Mouse (Mus musculus) monocyte, adult 2 months (primary cell): Measurements from ENCODE around the gene Acat1.

Source experiments
- DNase-seq, 2 experiments: peaks; one replicate each; pipeline ENCODE4 v3.0.0; 2022; ENCODE audit warnings: low spot score in 2 of 2, low read depth in 1 of 2

Gene Acat1

DNA sequence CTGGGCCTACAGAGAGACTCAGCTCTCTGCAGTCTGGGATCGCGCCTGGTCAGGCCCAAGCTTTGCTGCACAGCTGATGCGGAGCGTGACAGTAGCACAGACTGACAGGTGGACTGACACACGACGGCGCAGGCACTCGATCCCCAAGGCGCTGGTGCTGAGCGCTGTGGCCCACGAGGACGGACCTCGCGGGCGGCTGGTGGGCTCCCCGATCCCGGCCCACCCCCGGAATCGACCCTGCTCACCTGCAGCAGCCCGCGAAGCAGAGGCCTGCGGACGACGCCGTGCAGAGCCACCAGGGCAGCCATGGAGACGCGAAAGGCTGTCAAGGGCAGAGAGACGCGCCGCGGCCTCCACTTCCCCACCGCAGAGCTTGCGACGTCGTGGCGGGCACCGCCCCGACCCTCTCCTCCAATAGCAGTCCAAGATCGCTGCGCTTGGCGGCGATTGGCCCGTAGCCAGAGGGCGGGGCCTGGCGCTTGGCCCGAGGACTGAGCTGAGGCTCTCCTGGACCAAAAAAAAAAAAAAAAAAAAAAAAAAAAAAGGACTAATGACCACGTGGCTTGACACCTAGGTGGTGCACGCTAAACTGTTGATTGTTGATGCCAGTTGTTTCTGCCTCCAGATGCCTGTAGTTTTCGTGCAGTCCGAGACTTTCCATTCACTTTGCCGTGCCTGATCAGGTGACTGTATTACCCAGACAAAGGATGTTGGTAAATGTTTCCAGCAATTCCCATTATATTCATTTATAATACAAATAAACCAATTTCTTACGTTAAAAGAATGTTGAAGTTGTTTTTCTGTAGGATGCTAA is at the start of gene Acat1:
Gene Acat1 (minus strand): TSS at position 415 of the 814 bp plus-strand sequence.
- DNase-seq, result peak; percentile 63 to 82

DNA sequence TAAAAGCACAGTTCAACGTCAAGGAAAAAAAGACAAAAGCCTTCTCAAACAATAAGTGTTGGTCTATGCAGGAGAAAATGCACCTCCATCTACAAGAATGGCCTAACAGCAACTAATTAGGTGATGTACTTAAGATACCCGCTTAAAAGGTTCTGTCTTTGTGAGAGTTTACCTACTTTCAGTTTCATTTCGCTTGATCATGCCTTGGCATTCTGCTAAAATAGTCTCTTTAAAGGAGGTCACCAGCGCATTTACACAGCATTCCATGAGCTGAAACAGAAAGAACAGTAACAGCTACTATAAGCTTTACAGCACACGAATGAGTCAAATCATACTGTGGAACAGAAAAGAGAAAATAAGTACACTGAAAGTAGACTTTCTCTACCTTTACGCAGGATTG is 24.6 kb upstream of the Acat1 start:
- no peak for DNase-seq

DNA sequence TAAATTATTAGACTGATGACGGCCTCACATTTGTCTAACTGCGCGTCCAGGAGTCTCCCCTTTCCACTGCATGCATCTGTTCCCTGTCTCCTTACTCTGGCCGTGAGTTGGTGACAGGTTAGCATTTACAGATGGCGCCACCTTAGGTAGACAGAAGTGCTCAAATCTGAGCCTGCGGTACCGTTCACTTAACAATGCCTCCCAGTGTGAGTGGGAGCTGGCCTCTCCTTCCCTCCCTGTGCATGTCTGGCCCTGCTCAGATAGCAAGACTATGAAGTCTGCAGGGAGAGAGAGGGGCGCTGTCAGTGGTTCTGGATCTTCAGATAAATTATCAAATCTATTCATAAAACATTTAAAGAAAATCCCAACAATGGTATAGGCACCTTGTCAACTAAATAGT is 5.1 kb upstream of the Acat1 start:
- DNase-seq, result no peak

DNA sequence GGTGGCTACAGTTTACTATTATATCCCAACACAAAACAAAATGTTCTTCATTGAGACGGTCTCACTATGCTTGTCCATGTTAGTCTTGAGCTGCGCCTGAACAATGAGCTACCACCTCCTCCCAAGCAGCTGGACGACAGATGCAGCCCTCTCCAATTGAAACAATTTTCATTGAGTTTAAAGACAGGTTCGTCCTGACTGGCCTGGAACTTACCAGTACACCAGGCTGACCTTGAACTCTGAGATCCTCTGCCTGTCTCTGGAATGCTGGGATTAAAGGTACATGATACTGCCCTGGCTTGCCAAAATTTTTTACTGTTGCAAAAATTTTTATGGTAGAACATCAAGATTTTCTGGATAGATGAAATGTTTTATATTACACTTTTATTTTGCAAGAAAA is 4.1 kb upstream of the Acat1 start:
- no peak for DNase-seq

DNA sequence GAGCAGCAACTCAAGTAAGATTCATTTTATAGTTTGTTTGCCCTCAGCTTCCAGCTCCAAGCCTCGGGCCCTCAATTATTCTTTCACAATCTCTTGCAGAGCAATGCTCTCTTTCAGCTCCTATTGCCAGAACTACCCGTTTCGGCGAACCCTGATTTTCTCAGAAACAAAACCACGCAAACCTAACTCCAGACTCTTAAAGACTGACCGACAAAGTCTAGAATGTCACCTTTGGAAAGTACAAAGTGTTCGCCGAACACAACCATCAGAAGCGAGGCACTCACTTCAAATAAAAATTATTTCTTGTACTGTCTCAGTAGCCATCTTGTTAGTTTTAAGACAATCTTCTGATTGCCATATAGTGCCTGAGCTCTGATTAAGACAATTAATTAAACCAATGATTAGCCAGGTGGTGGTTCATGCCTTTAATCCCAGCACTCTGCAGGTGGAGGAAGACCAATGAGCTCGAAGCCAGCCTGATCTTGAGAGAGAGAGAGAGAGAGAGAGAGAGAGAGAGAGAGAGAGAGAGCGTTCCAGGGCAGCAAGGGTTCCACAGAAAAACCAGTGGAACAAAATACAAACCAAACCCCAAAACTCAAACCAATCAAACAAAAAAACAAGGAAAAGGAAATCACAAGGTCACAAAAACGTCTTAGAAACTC is 745 bp downstream of the Acat1 start:
- DNase-seq, result no peak

DNA sequence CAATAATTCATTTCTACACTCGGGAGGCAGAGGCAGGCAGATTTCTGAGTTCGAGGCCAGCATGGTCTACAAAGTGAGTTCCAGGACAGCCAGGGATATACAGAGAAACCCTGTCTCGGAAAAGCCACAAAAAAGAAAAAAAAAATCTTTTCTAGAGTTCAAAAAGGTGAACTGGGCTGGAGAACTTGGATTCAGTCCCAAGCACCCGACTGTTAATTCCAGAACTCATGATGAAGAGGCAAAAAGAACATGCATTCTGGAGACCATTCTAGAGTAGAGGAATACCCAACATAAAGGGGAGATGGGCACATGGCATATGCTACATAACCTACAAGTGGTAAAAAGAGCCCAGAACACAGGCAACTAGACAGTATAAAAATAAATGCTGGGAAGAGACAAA is 2.4 kb downstream of the Acat1 start:
- no peak for DNase-seq

DNA sequence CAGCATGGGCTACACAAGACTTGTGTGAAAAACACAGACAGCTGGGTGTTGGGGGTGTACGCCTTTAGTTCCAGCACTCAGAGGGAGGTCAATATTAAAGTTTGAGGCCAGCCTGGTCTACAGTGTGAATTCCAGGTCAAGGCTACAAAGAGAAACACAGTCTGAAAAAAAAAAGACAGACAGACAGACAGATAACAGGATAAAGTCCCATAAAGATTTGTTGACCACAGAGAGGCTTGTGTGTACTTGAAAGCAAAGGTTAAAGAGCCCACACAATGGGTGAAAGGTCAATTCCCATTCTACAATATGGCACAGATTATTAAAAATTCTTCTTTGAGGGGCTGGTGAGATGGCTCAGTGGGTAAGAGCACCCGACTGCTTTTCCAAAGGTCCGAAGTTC is 3.0 kb downstream of the Acat1 start:
- DNase-seq, result no peak

DNA sequence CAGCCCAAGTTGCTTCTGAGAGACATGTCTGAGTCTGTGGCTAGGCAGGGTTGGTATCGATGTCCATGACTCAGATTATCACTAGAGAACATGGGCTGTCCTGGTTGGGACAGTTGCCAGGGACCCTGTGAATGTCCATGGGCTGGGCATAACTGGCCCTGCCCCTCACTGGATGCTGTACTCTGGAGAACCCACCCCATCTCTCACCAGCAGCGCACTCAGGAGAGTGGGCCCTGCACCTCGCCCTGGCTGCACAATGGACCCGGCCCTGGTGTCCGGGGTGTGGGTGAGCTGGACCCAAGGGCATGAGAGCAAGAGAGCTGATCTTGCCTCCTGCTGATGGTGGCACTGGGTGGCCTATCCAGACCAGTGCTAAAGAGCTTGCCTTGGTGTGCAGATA is 5.2 kb downstream of the Acat1 start:
- DNase-seq, result no peak

DNA sequence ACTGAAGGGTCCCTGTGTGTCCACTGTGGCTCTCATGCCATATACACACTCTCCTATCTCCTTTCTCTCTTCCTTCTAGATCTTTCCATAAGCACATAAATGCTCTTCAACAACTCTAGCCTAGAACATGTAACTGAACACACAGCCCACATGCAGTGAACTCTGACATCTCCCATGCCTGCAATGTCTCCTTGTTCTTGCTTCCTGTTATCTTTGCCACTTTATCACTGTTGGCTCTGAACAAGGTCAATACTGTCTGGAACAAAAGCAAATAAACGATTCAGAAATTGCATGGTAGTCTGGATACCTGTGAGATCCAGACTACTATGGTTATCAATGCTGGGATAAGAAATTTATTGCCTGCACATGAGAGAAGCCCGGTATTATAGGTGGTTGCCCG is 6.3 kb downstream of the Acat1 start:
- DNase-seq, result no peak

DNA sequence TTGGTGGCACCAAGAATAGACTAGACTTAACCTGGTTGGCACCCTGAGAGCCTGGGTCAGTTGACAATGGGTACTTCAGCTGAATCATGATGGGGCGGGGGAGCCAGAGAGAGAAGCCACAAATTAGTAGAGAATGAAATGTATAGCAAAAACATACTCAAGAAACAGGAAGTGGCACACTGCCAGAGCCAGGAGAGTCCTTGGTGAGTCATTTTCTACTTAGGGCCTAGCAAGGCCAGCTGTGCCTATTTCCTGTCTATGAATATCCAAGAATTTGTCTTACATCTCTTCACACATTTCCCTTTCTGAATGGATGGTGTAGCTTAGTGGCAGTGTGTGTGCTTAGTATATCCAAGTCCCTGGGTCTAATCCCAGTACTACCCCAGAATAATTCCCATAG is 6.8 kb downstream of the Acat1 start:
- DNase-seq, result peak in 1 of 2 experiments; percentile 17

DNA sequence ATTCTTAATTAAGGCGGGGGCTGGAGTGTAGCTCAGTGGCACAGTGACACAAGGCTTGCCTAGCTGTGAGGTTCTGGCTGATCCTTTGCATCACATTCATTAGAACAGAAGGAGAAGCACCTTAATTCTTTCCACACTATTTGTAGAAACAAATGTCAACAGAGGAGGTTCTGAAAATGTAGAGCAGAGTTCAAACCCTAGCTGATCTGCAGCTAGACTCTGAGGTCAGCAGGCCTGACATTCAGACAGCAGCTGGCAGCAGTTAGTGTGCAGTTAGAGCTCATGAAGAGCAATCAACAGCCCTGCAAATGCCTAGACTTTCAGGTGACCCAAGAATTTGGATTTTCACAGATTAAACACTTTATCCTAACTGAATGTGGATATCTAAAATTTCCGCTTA is 8.6 kb downstream of the Acat1 start:
- no peak for DNase-seq

DNA sequence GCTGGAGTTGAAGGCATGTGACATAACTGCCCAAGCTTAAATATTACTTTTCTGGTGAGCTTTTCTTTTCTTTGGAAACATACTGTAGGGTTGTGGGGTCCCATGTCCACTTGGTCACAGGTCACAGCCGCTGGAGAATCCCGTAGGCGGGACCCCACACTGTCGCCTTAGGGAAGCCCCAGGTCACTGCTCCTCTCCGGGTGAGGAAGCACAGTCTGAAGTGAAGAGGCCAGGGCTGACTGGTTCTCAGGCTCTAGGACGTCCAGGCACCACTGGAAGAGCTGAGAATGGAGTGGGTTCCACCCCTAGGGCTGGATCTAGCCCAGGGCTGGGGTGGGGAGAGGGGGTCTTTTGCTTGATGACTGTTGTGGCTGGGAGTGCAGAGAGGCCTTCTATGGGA is 11.6 kb downstream of the Acat1 start:
- no peak for DNase-seq

DNA sequence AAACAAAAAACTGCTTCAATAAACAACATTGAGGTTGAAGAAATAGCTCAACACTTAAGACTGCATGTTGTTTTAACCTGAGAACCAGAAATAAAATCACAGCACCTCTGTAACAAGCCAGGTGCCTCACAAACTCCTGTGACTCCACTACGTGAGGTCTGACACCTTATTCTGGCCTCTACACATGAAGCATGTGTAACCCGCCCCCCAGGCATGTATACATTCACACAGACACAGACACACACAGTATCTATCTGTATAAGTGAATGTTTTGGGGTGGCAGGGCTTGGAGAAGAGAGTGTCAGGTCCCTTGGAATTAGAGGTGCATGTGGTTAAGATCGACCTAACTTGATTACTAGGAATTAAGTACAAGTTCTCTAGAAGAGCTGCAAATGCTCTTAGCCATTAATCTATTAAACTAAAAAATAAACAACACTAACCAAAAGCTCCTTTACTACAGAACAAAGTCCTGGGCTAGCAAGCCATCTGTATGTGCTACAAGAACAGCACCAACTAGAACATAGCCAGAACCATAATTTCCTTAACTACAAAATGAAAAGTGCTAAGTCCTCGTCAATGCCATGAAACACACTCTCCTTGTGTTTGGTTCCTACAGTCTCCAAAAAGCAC is 13.1 kb downstream of the Acat1 start:
- DNase-seq, result no peak

DNA sequence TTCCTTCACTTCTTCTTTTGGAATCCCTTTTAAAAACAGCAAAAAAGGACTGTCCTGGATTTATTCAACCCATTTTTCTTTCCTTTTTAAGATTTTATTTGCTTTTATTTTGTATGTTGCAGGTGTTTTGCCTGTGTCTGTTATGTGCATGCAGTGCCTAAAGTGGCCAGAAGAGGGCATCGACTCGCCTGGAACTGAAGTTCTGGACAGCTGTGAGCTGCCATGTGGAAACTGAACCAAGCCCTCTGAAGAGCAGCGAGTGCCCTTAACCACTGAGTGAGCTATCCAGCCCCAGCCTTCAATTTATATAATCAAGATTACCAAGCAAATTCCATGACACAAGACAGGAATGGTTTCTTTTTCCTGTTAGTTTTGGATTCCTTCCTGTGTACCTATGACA is 15.4 kb downstream of the Acat1 start:
- DNase-seq, result peak; percentile 21 to 45

DNA sequence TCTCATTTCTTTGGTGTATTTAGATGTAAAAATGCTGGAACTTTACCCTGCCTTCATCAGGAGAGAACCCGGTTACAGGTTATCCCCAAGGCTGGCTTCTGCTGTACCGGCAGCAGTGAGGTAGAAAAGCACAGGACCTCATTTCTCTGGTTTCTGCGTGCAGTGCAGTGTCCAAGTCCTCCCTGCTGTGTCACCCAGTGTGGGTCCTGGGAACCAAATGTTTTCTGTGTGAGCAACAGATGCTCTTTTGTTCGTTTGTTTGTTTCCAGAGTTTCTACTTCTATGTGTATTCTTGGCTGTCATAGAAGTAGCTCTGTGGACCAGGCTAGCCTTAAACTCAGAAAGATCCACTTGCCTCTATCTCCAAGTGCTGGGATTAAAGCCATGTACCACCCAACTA is 28.3 kb downstream of the Acat1 start:
- DNase-seq, result no peak

DNA sequence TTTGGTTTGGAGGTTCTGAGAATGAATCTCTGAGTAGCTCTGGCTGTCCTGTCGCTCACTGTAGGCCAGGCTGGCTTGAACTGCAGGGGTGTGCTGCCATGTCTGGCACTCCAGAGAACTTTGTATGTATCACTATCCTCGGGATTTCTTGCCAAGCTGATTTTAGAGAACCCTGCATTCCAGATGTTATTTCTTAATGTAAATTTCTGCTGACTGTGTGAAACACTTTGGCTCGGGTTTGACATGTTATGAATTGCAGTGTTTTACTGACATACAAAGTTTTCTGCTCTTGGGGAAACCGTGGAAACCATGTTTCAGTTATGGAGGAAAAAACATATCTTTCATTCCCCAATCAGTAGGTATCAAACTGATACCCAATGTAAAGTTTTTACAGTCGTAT is 34.5 kb downstream of the Acat1 start:
- DNase-seq, result no peak

DNA sequence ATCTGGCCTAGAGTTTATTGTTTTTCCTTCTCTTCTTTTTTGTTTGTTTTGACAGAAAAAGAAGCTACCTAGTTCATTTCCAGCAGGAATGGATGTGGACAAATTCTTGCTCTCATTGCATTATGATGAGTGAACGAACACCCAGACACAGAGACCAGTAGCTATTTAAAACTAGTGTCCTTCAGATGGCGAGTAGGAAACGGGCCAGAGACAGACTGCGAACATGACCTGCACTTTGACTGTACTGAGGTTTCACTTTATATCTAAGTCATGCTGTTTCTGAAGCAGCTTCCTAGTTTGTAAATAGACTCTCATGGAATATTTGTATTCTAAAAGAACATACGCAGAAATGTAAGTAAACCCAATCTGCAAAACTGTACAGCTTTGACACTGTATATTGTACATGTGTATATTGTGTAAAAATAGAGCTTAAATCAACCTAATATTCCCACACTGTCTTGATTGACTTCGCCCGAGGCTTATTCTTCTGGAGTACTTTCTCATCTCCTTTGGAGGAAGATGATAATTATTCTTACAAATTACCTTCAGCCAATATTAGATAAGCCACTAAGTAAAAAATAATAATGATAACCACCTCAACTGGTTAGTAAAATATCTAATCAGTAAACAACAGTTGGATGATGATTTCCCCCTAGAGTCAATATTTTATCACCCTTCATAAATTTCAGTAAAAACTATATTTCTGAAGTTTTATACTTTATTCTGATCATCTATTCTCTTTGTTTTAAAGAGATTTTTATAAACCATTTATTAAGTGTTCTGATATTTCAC is 37.5 kb downstream of the Acat1 start:
- DNase-seq, result no peak

DNA sequence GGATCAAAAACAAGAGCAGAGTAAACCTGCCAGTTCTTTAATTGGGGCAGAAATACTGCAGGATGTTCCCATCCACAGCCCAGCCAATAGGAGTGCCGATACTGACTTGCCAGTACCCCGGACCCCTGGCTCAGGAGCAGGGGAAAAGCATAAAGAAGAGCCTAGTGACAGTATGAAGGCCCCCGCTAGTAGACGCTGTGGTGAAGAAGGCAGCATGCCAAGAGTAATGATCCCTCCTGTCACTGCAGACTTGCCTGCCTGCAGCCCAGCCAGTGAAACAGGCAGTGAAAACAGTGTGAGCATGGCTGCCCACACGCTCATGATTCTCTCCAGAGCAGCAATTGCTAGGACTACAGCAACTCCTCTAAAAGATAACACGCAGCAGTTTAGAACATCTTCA is 39.5 kb downstream of the Acat1 start:
- no peak for DNase-seq

DNA sequence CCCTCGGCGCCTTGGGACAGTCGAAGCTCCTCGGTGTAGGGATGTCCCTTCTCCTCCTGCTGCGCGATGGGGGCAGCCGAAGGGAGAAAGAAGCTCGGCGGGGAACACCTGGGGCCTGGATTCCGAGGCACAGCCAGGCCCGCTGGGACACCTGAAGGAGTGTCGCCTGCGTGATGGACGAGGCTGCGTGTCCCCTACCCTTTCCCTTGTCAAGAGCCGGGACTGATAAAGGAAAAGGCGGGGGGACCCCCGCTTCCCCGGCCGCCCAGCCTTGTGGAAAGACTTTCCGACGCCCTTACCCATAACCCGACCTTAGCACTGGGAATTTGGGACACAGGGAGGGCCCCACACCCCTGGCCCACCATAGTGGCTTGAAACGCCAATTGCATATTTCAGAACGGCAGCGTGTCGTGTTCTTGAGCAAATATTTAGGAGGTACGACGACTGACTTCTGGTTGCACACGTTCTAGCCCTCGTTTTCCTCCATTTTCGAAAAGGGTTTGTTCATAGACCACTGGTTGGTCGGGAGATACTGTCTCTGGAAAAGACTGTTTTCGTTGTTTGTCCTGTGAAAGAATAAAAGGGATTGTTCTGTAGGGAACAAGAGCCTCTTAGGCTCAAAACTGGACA is 72.7 kb downstream of the Acat1 start:
- DNase-seq, result no peak

DNA sequence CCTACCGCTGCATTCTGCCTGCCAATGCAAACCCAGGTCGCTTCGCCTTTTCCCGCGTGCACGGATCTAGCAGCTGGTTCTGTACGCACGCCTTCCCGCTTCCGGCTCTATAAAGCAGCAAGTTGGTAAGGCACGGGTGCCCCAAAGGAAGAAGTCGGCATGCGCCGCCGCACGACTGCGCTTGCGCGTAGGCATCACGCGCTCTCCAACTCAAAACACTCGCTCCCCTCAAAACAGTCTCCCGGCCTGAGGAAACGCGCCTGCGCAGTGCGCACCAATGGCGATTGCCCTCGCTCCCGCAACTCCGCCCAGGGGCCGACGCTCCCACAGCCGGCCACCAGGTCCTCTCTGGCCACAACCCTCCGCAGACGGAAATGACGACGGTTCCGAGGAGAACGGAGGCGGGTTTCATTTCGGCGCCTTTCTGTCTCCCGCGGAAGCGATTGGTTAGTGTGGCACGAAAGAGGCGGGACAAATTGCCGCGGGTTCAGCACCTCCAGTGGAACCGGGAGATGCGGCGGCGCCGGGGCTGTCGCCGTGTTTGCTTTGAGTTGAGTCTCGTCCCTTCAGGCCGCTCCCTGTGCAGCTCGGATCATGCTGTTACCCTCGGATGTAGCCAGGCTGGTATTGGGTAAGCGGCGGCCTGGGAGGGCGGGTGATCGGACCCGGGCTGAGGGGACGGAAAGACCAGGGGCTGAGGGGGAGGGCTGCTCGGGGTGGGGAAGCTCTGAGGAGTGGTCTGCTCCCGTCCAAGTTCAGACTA is 73.4 kb downstream of the Acat1 start, which contains the start of the genes Atm and Npat:
Gene Atm (minus strand): TSS at position 183 of the 763 bp plus-strand sequence.
Gene Npat (plus strand): TSS at position 490 of the 763 bp plus-strand sequence.
- DNase-seq, result peak; percentile 99 to 100
